In genomic region chr2:170220443-170220842, GRCm38 (mm10) we compare ENCODE assay signal across 8 mouse cellular contexts.
DNase-seq lines count a peak whose midpoint lies in the region; ATAC-seq and TF ChIP-seq lines count a peak whose summit lies in the region.

No protein-coding gene starts in this region.

- WGBS in forebrain, embryonic 14.5 days: under 1% methylated on average over 11 of the region's 11 CpGs
- 3% methylated on average over 11 of the region's 11 CpGs for WGBS in liver, embryonic 16.5 days (ENCODE audit: insufficient replicate concordance)

- intact Hi-C loops in gastrocnemius, adult 2 months (cut with DNase I): no loop called here

- H3K36me3 ChIP-seq in E14TG2a.4 (ENCODE audit: insufficient read depth, low read length): no peaks in the 10 kb centered on the region
- H3K36me3 ChIP-seq in forebrain, embryonic 14.5 days (ENCODE audit: control insufficient read depth, insufficient read depth, low read length): no peaks in the 10 kb centered on the region
- no peaks in the 10 kb centered on the region for H3K36me3 ChIP-seq in liver, embryonic 16.5 days (ENCODE audit: control insufficient read depth, insufficient read depth)

- H3K27me3 ChIP-seq in E14TG2a.4 (ENCODE audit: insufficient read depth, low read length): peaks cover 22% of the 10 kb centered on the region
- H3K27me3 ChIP-seq in forebrain, embryonic 14.5 days (replicated peaks; ENCODE audit: control insufficient read depth, insufficient read depth, low read length): no peaks in the 10 kb centered on the region
- H3K27me3 ChIP-seq in liver, embryonic 16.5 days (ENCODE audit: control insufficient read depth, insufficient read depth, low read depth, low read length): no peaks in the 10 kb centered on the region

- peak overlapping the region; percentile 70 for H3K4me3 ChIP-seq in gastrocnemius, adult 2 months
- peak overlapping the region; percentile 67 for H3K4me3 ChIP-seq in E14TG2a.4 (replicated peaks; ENCODE audit: low read length)
- H3K4me3 ChIP-seq in forebrain, embryonic 14.5 days (ENCODE audit: low read depth, low read length): peak overlapping the region; percentile 28
- H3K4me3 ChIP-seq in liver, embryonic 16.5 days (ENCODE audit: low read depth, low read length): peak overlapping the region; percentile 56

- ATAC-seq in forebrain, embryonic 14.5 days: no peak
- ATAC-seq in liver, embryonic 16.5 days (ENCODE audit: low read depth): no peak

- peak; percentile 53 for DNase-seq in gastrocnemius, adult 2 months
- no peak for DNase-seq in gastrocnemius, postnatal 4 days (ENCODE audit: low spot score in 2 of 2)
- DNase-seq in forebrain, embryonic 14.5 days (ENCODE audit: low spot score): no peak
- DNase-seq in urinary bladder, adult 2 months (ENCODE audit: low spot score): no peak
- DNase-seq in cerebellum, postnatal 4 days (ENCODE audit: low spot score in 2 of 2): no peak
- DNase-seq in kidney, adult 18-20 months: no peak

- H3K9ac ChIP-seq in forebrain, embryonic 14.5 days (ENCODE audit: low read length): peak overlapping the region; percentile 53
- peak overlapping the region; percentile 40; the same call in 1 of the 2 replicates for H3K9ac ChIP-seq in liver, embryonic 16.5 days (ENCODE audit: low read depth, low read length)

- H3K9me3 ChIP-seq in E14TG2a.4 (ENCODE audit: low read length): no peaks in the 10 kb centered on the region
- no peaks in the 10 kb centered on the region for H3K9me3 ChIP-seq in forebrain, embryonic 14.5 days (replicated peaks; ENCODE audit: control insufficient read depth, low read length)
- no peaks in the 10 kb centered on the region for H3K9me3 ChIP-seq in liver, embryonic 16.5 days (replicated peaks; ENCODE audit: control insufficient read depth, low read length)

- peak overlapping the region; percentile 87 for H3K27ac ChIP-seq in gastrocnemius, adult 2 months
- peak overlapping the region; percentile 92 for H3K27ac ChIP-seq in forebrain, embryonic 14.5 days (ENCODE audit: low read depth, low read length)
- peak overlapping the region; percentile 21 for H3K27ac ChIP-seq in liver, embryonic 16.5 days (ENCODE audit: low read length)

- no peak for TF ChIP-seq CTCF in gastrocnemius, adult 2 months (IDR thresholded peaks at IDR 0.05)
- no peak for TF ChIP-seq CTCF in E14TG2a.4 (conservative IDR thresholded peaks at IDR 0.05; ENCODE audit: low read length)

- H3K4me2 ChIP-seq in forebrain, embryonic 14.5 days (ENCODE audit: low read length): peak overlapping the region; percentile 55
- H3K4me2 ChIP-seq in liver, embryonic 16.5 days (ENCODE audit: low read depth, low read length): peak overlapping the region; percentile 82

- peaks cover 56% of the 10 kb centered on the region for H3K4me1 ChIP-seq in E14TG2a.4 (replicated peaks; ENCODE audit: low read depth, low read length)
- H3K4me1 ChIP-seq in forebrain, embryonic 14.5 days (ENCODE audit: control insufficient read depth, insufficient read depth, low read length): peaks cover 41% of the 10 kb centered on the region
- H3K4me1 ChIP-seq in liver, embryonic 16.5 days (ENCODE audit: control insufficient read depth, low read depth, low read length): peaks cover 50% of the 10 kb centered on the region

Comparison
In these comparisons a context has a peak if more than half of its experiments do, and no peak if none do; other contexts are left out.
1. H3K27ac ChIP-seq: peak in every context shown above with its lines; median percentile 92 in forebrain, embryonic 14.5 days; 87 in gastrocnemius, adult 2 months; 21 in liver, embryonic 16.5 days.